Mouse (Mus musculus) bone marrow, adult 2 months (tissue): ENCODE data around the gene Sept9.

Experiments used
- CTCF ChIP-seq: fragments of 200-500 bp; IDR thresholded peaks from 2 replicates; pipeline ENCODE4 v1.5.1; 2011; ENCODE audit warnings: low read length, control low read depth; ENCODE audit not compliant: control insufficient read depth, insufficient read depth
- POLR2A ChIP-seq: fragments of 200-500 bp; IDR thresholded peaks from 2 replicates; pipeline ENCODE4 v1.6.1; 2011; ENCODE audit warnings: low read depth, mild to moderate bottlenecking, control low read depth, low read length, borderline replicate concordance; ENCODE audit not compliant: control insufficient read depth

DNA sequence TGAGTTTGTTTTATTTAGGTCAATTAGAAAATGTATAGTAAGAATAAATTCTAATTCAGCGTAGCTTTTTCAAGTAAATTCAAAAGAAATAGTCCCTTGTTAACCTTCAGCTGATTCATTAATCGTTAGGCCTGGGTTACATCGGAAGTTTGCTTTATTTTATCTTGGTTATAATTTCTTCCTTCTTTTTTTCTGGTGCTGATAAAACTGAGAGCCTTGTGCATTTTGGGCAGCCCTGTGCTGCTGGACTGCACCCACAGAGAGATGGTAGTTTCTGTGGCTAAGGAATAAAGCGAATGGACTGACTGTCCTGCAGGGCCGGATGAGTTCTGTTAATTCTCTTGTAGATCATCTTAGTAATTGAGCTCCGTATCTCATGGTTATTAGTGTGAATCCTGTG, 46.9 kb upstream of the Sept9 start:
- TF ChIP-seq POLR2A (no peak), CTCF (no peak)
